Mouse (Mus musculus) heart, embryonic 16.5 days (tissue): ENCODE data around the gene Il4. TPM values are rescaled to one million over a fixed set of nuclear protein-coding genes. Genes with fewer than 3 reads are reported as not detected.

Experiments used
- ATAC-seq: fragments of 200-750 bp; cut with Nextera tagmentation; replicated peaks from 2 replicates; pipeline ENCODE4 v1.8.0; 2017; ENCODE audit warnings: moderate number of reproducible peaks; ENCODE audit not compliant: insufficient read depth, low FRiP score; ENCODE audit errors: extremely low read depth
- H3K27ac ChIP-seq: fragments of 300-500 bp; sonication (generic); 2 replicates; pipeline ENCODE4 v1.5.1; 2014; ENCODE audit warnings: mild to moderate bottlenecking, low read length, control low read depth, moderate library complexity
- H3K27me3 ChIP-seq: fragments of 300-500 bp; sonication (generic); 2 replicates; pipeline ENCODE4 v1.6.1; 2014; ENCODE audit warnings: low read length, mixed read lengths; ENCODE audit not compliant: control insufficient read depth, insufficient read depth
- H3K36me3 ChIP-seq: fragments of 300-500 bp; sonication (generic); 2 replicates; pipeline ENCODE4 v1.6.1; 2014; ENCODE audit not compliant: control insufficient read depth, insufficient read depth
- H3K4me1 ChIP-seq: fragments of 300-500 bp; sonication (generic); 2 replicates; pipeline ENCODE4 v1.6.1; 2014; ENCODE audit warnings: low read length, mixed read lengths; ENCODE audit not compliant: control insufficient read depth, insufficient read depth
- H3K4me2 ChIP-seq: fragments of 300-500 bp; sonication (generic); 2 replicates; pipeline ENCODE4 v1.6.1; 2014; ENCODE audit warnings: low read depth, mild to moderate bottlenecking, control low read depth, low read length
- H3K4me3 ChIP-seq: fragments of 300-500 bp; sonication (generic); 2 replicates; pipeline ENCODE4 v1.5.1; 2014; ENCODE audit warnings: mild to moderate bottlenecking, control low read depth, low read length
- H3K9ac ChIP-seq: fragments of 300-500 bp; sonication (generic); 2 replicates; pipeline ENCODE4 v1.6.1; 2014; ENCODE audit warnings: low read length, control low read depth
- H3K9me3 ChIP-seq: fragments of 300-500 bp; sonication (generic); replicated peaks from 2 replicates; pipeline ENCODE4 v1.6.1; 2016; ENCODE audit warnings: low read length; ENCODE audit not compliant: control insufficient read depth
- WGBS: fragments of 180-500 bp; shearing (Covaris S2); extraction: QIAGEN DNeasy Blood & Tissue Kit; methylation state at CpG from one replicate; pipeline ENCODE4 v1.1.7; 2014; 5-methylcytosine and 5-hydroxymethylcytosine counted together
- polyA plus RNA-seq: library from polyadenylated mRNA; unstranded; fragments of >200 nt; fragmentation: Nextera tagmentation; extraction: Ambion mirVana; gene quantifications from 2 replicates; pipeline ENCODE4 v1.2.1, GENCODE M21; 2015

Il4 gene
- polyA plus RNA-seq, result 0.51 and 1.1 TPM in 2 replicates

DNA sequence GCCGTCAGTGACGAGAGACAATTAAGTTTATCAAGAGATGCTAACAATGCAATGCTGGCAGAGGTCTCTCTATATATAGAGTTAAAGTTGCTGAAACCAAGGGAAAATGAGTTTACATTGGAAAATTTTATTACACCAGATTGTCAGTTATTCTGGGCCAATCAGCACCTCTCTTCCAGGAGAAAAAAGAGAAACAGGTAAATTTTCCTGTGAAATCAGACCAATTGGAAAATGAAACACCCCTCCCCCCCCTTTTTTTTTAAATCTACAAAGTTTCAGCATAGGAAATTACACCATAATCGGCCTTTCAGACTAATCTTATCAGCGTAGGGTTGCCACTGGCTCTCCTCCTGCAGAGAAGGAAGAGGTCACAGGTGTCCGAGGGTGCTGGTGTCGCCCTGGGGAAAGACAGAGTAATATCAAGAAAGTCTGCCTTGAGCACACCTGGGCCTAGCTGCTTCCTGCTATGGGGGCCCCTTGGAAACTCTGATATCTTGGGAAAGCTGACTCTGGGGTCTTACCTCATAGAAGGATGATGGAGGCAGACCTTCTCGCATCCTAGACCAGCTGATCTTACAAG, at the start of gene Il4:
Gene Il4, minus strand, starts transcription at position 51 of the 580 bp plus-strand sequence.
- Histone ChIP-seq H3K4me3 (no peak within 1 kb of the TSS), H3K9me3 (no peaks in the 10 kb centered on the region), H3K4me1 (no peaks in the 10 kb centered on the region), H3K27ac (no peak within 1 kb of the TSS), H3K27me3 (no peaks in the 10 kb centered on the region), H3K36me3 (no peaks in the 10 kb centered on the region), H3K4me2 (no peak within 1 kb of the TSS), H3K9ac (no peak within 1 kb of the TSS)
- WGBS, result 57% methylated on average over 7 of the region's 7 CpGs
- no peak for ATAC-seq

DNA sequence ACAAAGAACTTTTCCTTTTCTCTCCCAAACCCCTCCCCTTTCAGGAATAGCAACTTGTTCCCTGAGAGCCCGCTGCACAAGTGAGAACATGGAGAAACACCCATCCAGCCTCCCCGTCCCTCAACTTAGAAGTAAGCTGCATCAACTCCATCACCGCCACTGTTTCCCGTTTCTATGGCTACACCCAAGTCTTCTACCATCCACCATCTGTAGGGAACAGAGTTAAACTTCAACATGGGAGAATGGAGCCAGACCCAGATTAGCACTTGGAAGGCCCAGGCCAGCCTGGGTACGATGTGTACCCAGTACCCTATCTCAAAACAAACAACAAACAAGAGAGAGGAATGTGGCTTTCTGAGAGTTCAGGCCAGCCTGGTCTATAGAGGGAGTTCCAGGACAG, 45.6 kb upstream of the Il4 start:
- 83% methylated on average over 5 of the region's 5 CpGs for WGBS
- Histone ChIP-seq H3K9me3 (no peaks in the 10 kb centered on the region), H3K4me3 (no peak overlapping the region), H3K27ac (no peak overlapping the region), H3K36me3 (peaks cover 22% of the 10 kb centered on the region), H3K4me1 (peaks cover 9% of the 10 kb centered on the region), H3K9ac (no peak overlapping the region), H3K4me2 (no peak overlapping the region), H3K27me3 (no peaks in the 10 kb centered on the region)
- no peak for ATAC-seq

DNA sequence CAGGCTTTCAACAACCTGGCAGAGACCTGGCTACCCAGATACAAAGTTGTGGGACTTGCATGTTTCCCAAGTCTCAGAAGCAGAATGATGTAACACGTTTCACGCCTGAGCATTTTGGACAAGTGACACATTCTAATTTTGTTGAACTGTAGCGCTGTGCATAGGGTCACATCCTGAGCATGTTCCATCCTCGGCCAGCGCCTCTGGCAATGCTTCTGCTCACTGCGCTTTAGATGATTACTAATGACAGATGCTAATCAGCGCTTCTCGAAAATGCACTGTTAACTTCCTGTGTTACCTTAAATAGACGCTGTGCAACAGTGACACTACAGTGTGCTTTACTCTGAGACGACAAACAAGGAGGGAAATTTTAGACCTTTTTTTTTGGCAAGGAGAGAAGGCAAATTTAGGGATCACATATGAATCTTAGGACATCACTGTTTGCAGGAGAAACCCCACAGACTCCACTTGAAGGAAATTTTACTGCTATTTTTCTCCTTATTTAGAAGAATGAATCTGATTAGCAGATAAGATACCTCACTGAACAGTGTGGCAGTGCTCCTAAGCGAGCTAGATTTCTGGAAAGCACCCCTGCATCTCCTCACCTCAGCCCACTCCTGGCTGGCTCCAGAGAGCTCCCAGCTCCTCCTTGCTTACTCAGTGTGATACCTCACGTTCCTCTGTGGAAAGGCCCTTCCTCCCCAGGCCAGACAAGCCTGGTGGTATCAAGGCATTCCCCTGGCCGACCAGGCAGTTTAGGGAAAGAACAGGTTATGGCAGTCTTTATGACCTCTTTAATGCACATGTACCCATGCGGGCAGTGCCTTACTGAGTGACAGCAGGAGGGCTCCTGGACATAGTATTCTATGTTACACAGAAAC, 44.6 kb upstream of the Il4 start:
- Histone ChIP-seq H3K27ac (no peak overlapping the region), H3K4me3 (no peak overlapping the region), H3K4me2 (no peak overlapping the region), H3K9me3 (no peaks in the 10 kb centered on the region), H3K27me3 (no peaks in the 10 kb centered on the region), H3K36me3 (peaks cover 17% of the 10 kb centered on the region), H3K4me1 (peaks cover 9% of the 10 kb centered on the region), H3K9ac (no peak overlapping the region)
- no peak for ATAC-seq
- WGBS, result 37% methylated on average over 14 of the region's 14 CpGs

DNA sequence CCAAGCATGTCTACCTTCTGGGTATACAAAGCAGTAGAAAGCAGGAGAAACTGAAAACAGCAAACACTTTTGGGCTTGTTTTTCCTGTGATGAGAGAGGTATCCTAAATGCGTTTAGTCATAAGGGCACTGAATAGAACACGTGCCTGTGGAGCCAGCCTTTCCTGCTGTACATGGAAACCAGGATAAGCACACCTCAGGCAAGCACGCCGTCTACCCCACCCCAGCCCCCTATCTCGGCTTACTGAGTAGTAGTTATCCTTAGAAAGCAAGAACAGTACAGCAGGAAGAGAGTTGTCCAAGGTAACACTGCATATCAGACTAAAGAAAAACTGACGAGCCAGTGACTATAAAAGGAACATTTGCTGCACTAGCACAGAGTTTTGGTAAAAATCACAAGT, 39.4 kb upstream of the Il4 start:
- no peak overlapping the region for H3K9ac ChIP-seq
- H3K27me3 ChIP-seq, result no peaks in the 10 kb centered on the region
- no peak overlapping the region for H3K27ac ChIP-seq
- H3K36me3 ChIP-seq, result peaks cover 5% of the 10 kb centered on the region
- no peak overlapping the region for H3K4me2 ChIP-seq
- 56% methylated on average over 6 of the region's 6 CpGs for WGBS
- no peaks in the 10 kb centered on the region for H3K9me3 ChIP-seq
- ATAC-seq, result no peak
- H3K4me1 ChIP-seq, result peaks cover 19% of the 10 kb centered on the region
- H3K4me3 ChIP-seq, result no peak overlapping the region

DNA sequence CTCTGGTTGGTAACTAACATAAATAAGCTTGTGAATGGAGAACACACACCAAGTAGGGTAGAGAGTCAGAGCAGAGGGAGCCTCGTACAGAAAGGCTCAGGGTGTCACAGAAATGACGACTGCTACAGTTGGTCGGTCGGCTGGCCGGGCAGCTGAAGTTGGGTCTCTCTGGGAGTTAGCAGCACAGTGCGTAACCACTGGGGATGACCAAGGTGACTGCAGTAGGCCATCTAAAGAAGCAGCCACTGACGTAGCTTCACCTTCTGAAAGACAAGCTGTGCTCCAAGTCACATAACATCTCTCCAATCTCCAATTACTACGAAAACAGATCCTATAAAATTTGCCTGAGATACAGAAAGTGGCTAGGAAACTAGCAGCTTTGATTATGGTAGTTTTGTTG, 38.9 kb upstream of the Il4 start:
- Histone ChIP-seq H3K4me3 (no peak overlapping the region), H3K36me3 (peaks cover 8% of the 10 kb centered on the region), H3K27ac (no peak overlapping the region), H3K4me2 (no peak overlapping the region), H3K27me3 (no peaks in the 10 kb centered on the region), H3K4me1 (peaks cover 15% of the 10 kb centered on the region), H3K9ac (no peak overlapping the region), H3K9me3 (no peaks in the 10 kb centered on the region)
- ATAC-seq, result no peak
- WGBS, result 76% methylated on average over 8 of the region's 8 CpGs

DNA sequence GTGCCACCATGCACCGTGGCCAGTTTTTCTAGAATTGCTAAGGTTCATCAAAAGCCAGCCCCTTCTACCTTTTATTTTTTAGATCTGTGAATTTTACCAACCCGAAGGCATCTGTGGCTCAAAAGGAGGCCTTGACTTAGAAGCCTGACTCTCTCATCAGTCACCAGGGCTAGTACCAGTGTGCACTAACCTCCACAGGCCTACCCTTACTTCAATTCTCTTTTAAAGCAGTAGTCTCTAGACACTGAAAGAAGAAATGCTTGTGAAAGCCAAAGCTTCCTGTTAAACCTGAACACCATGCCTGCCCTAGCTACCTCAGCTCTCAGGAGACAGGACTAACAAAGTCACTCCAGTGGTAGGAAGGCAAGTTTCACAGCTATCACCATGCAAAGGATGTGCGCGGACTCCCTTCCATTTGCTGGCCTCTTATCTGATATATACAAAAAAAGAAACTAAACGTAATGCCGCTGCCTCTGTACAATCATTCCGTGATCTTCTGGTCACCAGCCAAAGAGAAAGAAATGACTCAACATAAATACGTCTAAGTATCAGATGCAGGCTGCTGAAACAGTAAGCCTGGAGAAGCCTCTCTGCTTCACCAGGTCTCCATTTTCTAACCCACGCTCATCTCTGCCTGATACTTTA, 38.2 kb upstream of the Il4 start:
- Histone ChIP-seq H3K4me3 (no peak overlapping the region), H3K27ac (no peak overlapping the region)

DNA sequence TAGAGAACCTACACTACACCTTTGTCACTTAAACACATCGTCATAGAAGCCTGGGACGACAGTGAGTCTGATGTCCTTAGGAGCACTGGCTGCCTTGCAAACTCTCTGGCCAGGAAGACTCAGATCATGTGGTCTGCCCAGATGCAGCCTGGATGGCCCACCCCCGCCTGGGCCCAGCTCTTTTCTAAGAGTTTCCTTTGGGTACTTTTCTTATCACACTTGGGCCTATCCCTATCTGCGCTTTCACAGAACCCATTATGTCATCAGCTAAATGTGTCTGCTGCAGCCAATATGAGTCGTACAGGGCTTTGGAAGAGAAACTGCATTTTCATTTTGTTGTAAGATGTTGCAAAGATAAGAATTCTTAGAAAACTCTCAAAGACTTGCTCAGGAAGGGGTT, 36.6 kb upstream of the Il4 start:
- H3K4me3 ChIP-seq, result no peak overlapping the region
- H3K4me2 ChIP-seq, result peak overlapping the region; percentile 2; the same call in 1 of the 2 replicates
- peak; percentile 86 for ATAC-seq
- H3K36me3 ChIP-seq, result peaks cover 14% of the 10 kb centered on the region
- no peaks in the 10 kb centered on the region for H3K27me3 ChIP-seq
- no peaks in the 10 kb centered on the region for H3K9me3 ChIP-seq
- 22% methylated on average over 5 of the region's 5 CpGs for whole genome bisulfite sequencing
- H3K9ac ChIP-seq, result no peak overlapping the region
- peaks cover 15% of the 10 kb centered on the region for H3K4me1 ChIP-seq
- H3K27ac ChIP-seq, result peak overlapping the region; percentile 8; the same call in 1 of the 2 replicates

More for the DNA sequence above, 38.2 kb upstream of the Il4 start:
- peaks cover 15% of the 10 kb centered on the region for H3K4me1 ChIP-seq
- 46% methylated on average over 9 of the region's 9 CpGs for WGBS
- no peaks in the 10 kb centered on the region for H3K27me3 ChIP-seq
- no peak for ATAC-seq
- no peaks in the 10 kb centered on the region for H3K9me3 ChIP-seq
- no peak overlapping the region for H3K4me2 ChIP-seq
- no peak overlapping the region for H3K9ac ChIP-seq
- H3K36me3 ChIP-seq, result peaks cover 13% of the 10 kb centered on the region

DNA sequence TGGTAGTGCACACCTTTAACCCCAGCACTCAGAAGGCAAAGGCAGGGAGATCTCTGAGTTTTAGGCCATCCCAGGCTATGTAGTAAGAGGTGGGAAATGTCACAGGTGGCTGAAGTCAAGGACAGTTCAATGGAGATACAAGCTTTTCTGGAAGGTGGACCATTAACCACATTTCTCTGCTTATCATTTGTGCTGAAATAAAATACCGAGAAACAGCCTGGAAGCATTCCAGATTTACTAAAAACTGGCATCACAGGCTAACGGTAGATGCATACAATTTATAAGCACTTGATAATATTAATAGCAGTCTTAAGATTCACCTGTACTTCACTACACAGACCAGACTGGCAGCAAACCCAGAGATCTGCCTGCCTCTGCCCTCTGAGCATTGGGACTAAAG, 34.0 kb upstream of the Il4 start:
- Histone ChIP-seq H3K9me3 (no peaks in the 10 kb centered on the region), H3K9ac (no peak overlapping the region), H3K4me2 (no peak overlapping the region), H3K4me3 (no peak overlapping the region), H3K4me1 (peaks cover 14% of the 10 kb centered on the region), H3K27me3 (no peaks in the 10 kb centered on the region), H3K36me3 (peaks cover 14% of the 10 kb centered on the region), H3K27ac (no peak overlapping the region)
- 90% methylated on average over 2 of the region's 2 CpGs for WGBS
- no peak for ATAC-seq

DNA sequence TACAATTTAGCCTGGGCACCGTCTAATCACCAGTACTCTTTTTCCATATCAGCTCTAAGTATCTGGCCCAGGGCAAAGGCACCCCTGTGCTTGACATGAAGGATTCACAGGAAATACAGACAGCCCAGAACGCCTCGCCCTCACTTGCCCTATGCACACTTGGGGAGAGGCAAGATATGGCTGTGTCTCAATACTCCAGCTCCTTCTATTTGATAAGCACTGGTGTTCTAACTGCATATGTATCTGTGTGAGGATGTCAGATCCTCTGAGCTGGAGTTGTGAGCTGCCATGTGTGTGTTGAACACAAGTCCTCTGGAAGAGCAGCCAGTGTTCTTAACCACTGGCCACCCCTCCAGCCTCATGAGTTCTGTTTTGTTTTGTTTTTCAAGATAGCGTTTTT, 33.0 kb upstream of the Il4 start:
- Histone ChIP-seq H3K27me3 (no peaks in the 10 kb centered on the region), H3K27ac (no peak overlapping the region), H3K9me3 (no peaks in the 10 kb centered on the region), H3K4me1 (peaks cover 10% of the 10 kb centered on the region), H3K4me2 (no peak overlapping the region), H3K4me3 (no peak overlapping the region), H3K9ac (no peak overlapping the region), H3K36me3 (peaks cover 14% of the 10 kb centered on the region)
- 86% methylated on average over 4 of the region's 4 CpGs for WGBS
- ATAC-seq, result no peak
